Mouse (Mus musculus): ENCODE results near the gene Wipf3.

DNA sequence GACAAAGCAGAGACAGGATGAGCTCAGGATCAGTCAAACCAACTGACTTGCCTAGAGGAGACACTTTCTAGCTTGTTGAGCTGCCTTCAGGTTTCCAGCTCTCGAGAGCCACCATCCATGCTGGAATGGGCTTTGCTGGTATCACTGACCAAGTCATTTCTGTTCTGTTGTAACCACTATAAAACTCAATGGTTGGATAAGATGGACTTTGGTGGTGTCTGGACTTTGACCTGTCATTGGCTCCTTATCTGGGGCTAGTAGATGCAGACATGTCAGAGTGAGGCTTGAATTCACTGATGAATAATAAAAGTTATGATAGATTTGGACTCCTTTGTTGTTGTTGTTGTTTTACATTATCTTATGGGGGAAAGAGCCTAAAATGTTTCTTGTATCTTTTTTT lies 44.6 kb upstream of the Wipf3 start:
- TF ChIP-seq CTCF (IDR thresholded peaks at IDR 0.05; ENCODE audit: extremely low read depth, insufficient read depth, insufficient read length, insufficient replicate concordance) (no peak), POLR2A (IDR thresholded peaks at IDR 0.05; ENCODE audit: low read depth, low read length) (no peak)

All from spleen, adult 2 months (tissue).